Mouse (Mus musculus) ES-E14 (cell line): ENCODE measurements around the gene Slc38a3. TPM values are rescaled to one million over a fixed set of nuclear protein-coding genes. Genes with fewer than 3 reads are reported as not detected.
A peak's percentile ranks its signal among the peaks of the same experiment; 100 is the strongest.

Experiments used
- DNase-seq: peaks from one replicate; pipeline ENCODE4 v3.0.0-alpha.2; 2013; ENCODE audit warnings: low read depth, low spot score
- H3K27ac ChIP-seq: 2 replicates; pipeline ENCODE4 v1.5.1; 2012; ENCODE audit warnings: low read depth, mild to moderate bottlenecking, low read length, moderate library complexity, mixed read lengths; ENCODE audit not compliant: poor library complexity, insufficient read depth, severe bottlenecking
- H3K36me3 ChIP-seq: 2 replicates; pipeline ENCODE4 v1.6.1; 2012; ENCODE audit warnings: mild to moderate bottlenecking, low read length, moderate library complexity, mixed read lengths; ENCODE audit not compliant: control insufficient read depth, poor library complexity, insufficient read depth, severe bottlenecking
- H3K4me1 ChIP-seq, 2 experiments: fragments of 150-350 bp in 1 of 2; sonication (generic) in 1 of 2; 2 replicates each; pipeline ENCODE4 v1.6.1; 2012; ENCODE audit warnings: low read length in 2 of 2, mild to moderate bottlenecking in 1 of 2, mixed read lengths in 1 of 2; ENCODE audit not compliant: control insufficient read depth in 2 of 2, insufficient read depth in 2 of 2, poor library complexity in 1 of 2
- H3K4me3 ChIP-seq, 2 experiments: fragments of 150-350 bp in 1 of 2; sonication (generic) in 1 of 2; 2 replicates each; pipeline ENCODE4 v1.5.1; 2012; ENCODE audit warnings: low read length in 2 of 2, low read depth in 1 of 2, mild to moderate bottlenecking in 1 of 2, mixed read lengths in 1 of 2; ENCODE audit not compliant: insufficient read depth in 1 of 2, poor library complexity in 1 of 2, severe bottlenecking in 1 of 2
- H3K9ac ChIP-seq: 2 replicates; pipeline ENCODE4 v1.6.1; 2012; ENCODE audit warnings: low read depth, mild to moderate bottlenecking, low read length, mixed read lengths; ENCODE audit not compliant: poor library complexity, insufficient read depth, severe bottlenecking
- H3K9me3 ChIP-seq: fragments of 150-350 bp; sonication (generic); 2 replicates; pipeline ENCODE4 v1.6.1; 2012; ENCODE audit warnings: low read depth, mild to moderate bottlenecking, low read length; ENCODE audit not compliant: control insufficient read depth, insufficient read depth
- CHD2 ChIP-seq: IDR thresholded peaks from 2 replicates; pipeline ENCODE4 v1.6.1; 2014; ENCODE audit warnings: mild to moderate bottlenecking, low read depth, low read length, inconsistent platforms
- HCFC1 ChIP-seq: IDR thresholded peaks from 2 replicates; pipeline ENCODE4 v1.6.1; 2012; ENCODE audit warnings: low read length, inconsistent platforms, borderline replicate concordance; ENCODE audit not compliant: insufficient read depth
- MAFK ChIP-seq: IDR thresholded peaks from 2 replicates; pipeline ENCODE4 v1.6.1; 2014; ENCODE audit warnings: mild to moderate bottlenecking, low read depth, low read length, inconsistent platforms; ENCODE audit not compliant: insufficient read depth
- ZC3H11A ChIP-seq: IDR thresholded peaks from 2 replicates; pipeline ENCODE4 v1.6.1; 2012; ENCODE audit warnings: low read depth, mild to moderate bottlenecking, inconsistent platforms, low read length, borderline replicate concordance
- ZNF384 ChIP-seq: IDR thresholded peaks from 2 replicates; pipeline ENCODE4 v1.6.1; 2012; ENCODE audit warnings: low read depth, low read length, inconsistent platforms
- in situ Hi-C, 2 experiments: fragments of 600-800 bp; cut with MboI; formaldehyde crosslinking; loops; one replicate each; pipeline ENCODE4 v1.15.1; 2025; ENCODE audit warnings: low sequenced_read_pairs in 2 of 2, inconsistent platforms in 1 of 2; ENCODE audit not compliant: unreplicated experiment in 2 of 2
- total RNA-seq: library from RNA; depleted of rRNA; stranded (reverse); fragments of 300-350 nt; gene quantifications from 2 replicates; pipeline ENCODE4 v1.2.3, GENCODE M21; 2012

Slc38a3 gene
- total RNA-seq, 1 experiment = 2.9 TPM

DNA sequence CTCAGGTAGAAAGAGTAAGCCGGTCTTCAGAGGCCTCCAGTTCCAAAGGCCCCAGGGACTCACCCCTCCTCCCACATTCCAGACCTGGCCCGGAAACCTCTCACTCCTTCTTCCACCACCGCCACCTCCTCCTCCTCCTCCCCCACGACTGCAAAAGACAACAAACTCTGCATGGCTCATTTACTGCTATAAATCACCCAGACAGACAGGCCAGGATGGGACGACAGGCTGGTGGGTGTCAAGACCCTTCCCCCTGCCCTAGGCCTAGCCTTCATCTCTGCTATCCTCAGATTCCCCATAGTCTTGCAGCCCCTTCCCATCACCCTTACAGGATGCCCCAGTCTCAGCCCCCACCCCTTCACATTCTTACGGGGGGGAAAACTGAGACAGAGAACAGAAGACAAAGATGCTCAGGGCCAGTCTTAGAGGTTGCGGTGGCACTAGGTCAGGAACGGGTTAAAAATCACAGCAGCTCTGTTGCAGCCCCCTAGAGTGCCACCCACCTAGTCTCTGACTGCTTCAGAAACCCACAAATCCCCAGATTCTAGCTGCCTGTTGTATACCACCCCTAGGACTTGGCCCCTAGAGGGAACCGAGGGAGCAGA lies 30.1 kb upstream of the Slc38a3 start:
- Histone ChIP-seq H3K4me1 (peaks cover 6 to 26% of the 10 kb centered on the region in 2 experiments; a peak in 3 of 4 replicates), H3K9ac (no peak overlapping the region), H3K36me3 (no peaks in the 10 kb centered on the region; the same call in 1 of the 2 replicates), H3K9me3 (no peaks in the 10 kb centered on the region), H3K27ac (no peak overlapping the region), H3K4me3 (no peak overlapping the region)
- TF ChIP-seq HCFC1 (no peak), MAFK (no peak), CHD2 (no peak), ZC3H11A (no peak), ZNF384 (no peak)
- DNase-seq = no peak
- in situ Hi-C loops = no loop called here

- peaks cover 3 to 20% of the 10 kb centered on the region in 2 experiments; a peak in 2 of 4 replicates for H3K4me1 ChIP-seq
- TF ChIP-seq CHD2 = no peak
- TF ChIP-seq HCFC1 = no peak
- TF ChIP-seq ZC3H11A = no peak
- no peak for TF ChIP-seq ZNF384
- in situ Hi-C loops = no loop called here
- no peak overlapping the region for H3K27ac ChIP-seq
- DNase-seq = no peak
- no peak overlapping the region for H3K9ac ChIP-seq
- peak overlapping the region; percentile 8 to 24; a peak in 1 of 4 replicates for H3K4me3 ChIP-seq
- no peaks in the 10 kb centered on the region; the same call in 1 of the 2 replicates for H3K36me3 ChIP-seq
- no peaks in the 10 kb centered on the region for H3K9me3 ChIP-seq
Measured at GRCm38 (mm10) chr9:107698611-107699190, 29.4 kb upstream of the Slc38a3 start.

GRCm38 (mm10) chr9:107697811-107698521 lies 28.6 kb upstream of the Slc38a3 start:
- Histone ChIP-seq H3K4me3 (no peak overlapping the region), H3K4me1 (peaks cover 5 to 24% of the 10 kb centered on the region in 2 experiments; a peak in 2 of 4 replicates), H3K36me3 (no peaks in the 10 kb centered on the region; the same call in 1 of the 2 replicates), H3K9ac (no peak overlapping the region), H3K27ac (no peak overlapping the region), H3K9me3 (no peaks in the 10 kb centered on the region)
- in situ Hi-C loops = no loop called here
- no peak for DNase-seq
- no peak for TF ChIP-seq MAFK

- Histone ChIP-seq H3K9me3 (no peaks in the 10 kb centered on the region), H3K4me1 (peaks cover 5 to 32% of the 10 kb centered on the region in 2 experiments; a peak in 2 of 4 replicates), H3K27ac (no peak overlapping the region), H3K36me3 (peaks cover 6% of the 10 kb centered on the region; the same call in 1 of the 2 replicates), H3K9ac (no peak overlapping the region), H3K4me3 (no peak overlapping the region)
- in situ Hi-C loops = no loop called here
- TF ChIP-seq HCFC1 (no peak), ZNF384 (no peak)
- DNase-seq = no peak
Measured at GRCm38 (mm10) chr9:107696845-107697610, 27.7 kb upstream of the Slc38a3 start.
